Mouse (Mus musculus) ZHBTc4 (cell line): ENCODE measurements around the gene Nr1h5.

Experiments used
- DNase-seq: peaks from one replicate; pipeline ENCODE4 v3.0.0-alpha.2; 2011; ENCODE audit warnings: low read depth, low spot score

Gene Nr1h5

DNA sequence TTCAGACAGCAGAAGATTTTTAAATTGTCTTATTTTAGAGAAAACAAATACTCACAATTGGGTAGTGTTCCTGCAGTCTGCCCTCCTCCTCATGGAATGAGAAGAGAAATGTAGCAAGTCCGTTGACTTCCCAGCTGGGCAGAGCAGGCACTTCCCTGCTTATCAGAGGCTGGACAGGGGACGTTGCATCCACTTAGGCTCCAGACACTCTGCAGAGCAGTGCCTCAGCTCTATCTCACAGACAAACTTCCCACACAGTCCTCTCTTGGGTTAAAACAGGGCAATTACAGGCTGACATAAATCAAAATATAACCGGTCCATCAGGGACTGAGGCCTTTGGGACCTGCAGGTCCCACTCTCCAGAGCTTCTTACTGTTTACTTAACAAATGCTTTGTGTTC lies at the start of gene Nr1h5:
Nr1h5 (minus strand) TSS at position 101 of the 400 bp plus-strand sequence.
- DNase-seq, result no peak

DNA sequence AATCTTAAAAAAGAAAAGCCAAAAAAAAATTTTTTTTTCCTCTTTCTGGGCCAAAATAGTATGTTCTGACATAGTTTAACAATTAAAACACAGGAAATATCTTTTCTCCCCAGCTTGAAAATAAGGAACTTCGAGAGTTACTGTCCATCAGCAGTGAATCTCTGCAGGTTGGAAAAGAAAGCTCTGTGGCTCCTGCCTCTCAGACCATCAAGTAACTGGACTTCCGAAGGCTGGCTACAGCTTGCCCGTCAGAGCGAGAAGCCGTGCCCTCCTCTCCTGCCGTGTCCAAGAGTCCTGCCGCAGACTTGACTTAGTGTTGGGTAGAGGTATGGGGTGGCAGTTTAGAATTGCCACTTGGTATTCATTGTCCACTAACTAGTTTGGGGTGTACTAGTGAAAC lies 37.7 kb upstream of the Nr1h5 start:
- DNase-seq, result no peak

GRCm38 (mm10) chr3:102997591-102997990 lies 33.7 kb upstream of the Nr1h5 start:
- no peak for DNase-seq

GRCm38 (mm10) chr3:102997036-102997435 lies 33.1 kb upstream of the Nr1h5 start:
- DNase-seq, result peak; percentile 28

DNA sequence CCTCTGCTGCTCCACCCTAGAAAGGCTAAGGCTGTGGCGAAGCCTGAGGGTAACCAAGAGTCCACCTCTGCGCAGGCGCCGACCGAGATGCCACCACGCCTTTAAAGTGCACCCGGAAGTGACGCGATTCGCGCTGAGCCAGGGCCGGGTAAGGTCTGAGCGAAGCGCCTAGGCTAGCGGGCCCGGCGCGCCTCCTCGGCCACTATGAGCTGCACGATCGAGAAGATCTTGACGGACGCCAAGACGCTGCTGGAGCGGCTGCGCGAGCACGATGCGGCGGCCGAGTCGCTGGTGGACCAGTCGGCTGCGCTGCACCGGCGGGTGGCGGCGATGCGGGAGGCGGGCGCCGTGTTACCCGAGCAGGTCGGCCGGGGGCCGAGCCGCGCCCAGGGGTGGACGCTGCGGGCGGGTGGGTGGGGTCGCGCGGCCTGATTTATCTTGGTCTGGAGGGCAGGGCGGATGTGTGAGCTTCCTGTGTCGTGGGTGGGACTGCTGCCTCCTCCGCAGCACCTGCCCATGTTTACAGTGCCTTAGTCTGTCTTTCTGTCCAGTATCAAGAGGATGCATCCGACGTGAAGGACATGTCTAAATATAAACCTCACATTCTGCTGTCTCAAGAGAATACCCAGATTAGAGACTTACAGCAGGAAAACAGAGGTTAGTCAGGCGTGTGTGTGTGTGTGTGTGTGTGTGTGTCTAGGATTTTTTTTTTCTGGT lies 31.8 kb upstream of the Nr1h5 start, which contains the start of gene Sike1:
Sike1 (plus strand) TSS at position 104 of the 717 bp plus-strand sequence.
- peak; percentile 96 for DNase-seq

GRCm38 (mm10) chr3:102995233-102995604 lies 31.3 kb upstream of the Nr1h5 start:
- DNase-seq, result no peak

- peak; percentile 87 for DNase-seq
These were observed 29.0 kb upstream of the Nr1h5 start for GRCm38 (mm10) chr3:102992936-102993335.

GRCm38 (mm10) chr3:102991041-102991440 lies 27.1 kb upstream of the Nr1h5 start:
- peak; percentile 69 for DNase-seq

- DNase-seq, result no peak
These were observed 16.4 kb upstream of the Nr1h5 start for GRCm38 (mm10) chr3:102980349-102980736.

GRCm38 (mm10) chr3:102979550-102980348 lies 15.8 kb upstream of the Nr1h5 start:
- peak; percentile 51 for DNase-seq

DNA sequence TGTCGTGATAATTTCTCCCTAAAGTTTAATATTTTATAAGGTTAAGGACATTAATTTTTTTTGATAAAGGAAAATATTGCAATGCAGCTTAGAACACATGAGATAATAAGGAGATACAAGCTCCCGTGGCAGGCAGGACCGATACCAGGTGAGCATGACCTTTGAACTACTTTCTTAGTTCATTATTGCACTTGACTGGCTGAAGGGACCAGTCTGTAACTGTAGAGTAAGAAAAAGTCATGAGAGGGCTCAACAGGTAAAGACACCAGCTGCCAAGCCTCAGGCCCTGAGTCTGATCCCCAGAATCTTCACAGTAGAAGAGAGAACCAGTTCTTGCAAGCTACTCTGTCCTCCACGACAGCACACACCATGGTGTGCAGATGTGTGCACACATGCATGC lies 13.0 kb upstream of the Nr1h5 start:
- DNase-seq, result no peak

GRCm38 (mm10) chr3:102970508-102970907 lies 6.6 kb upstream of the Nr1h5 start:
- DNase-seq, result no peak

GRCm38 (mm10) chr3:102970067-102970466 lies 6.1 kb upstream of the Nr1h5 start:
- DNase-seq, result peak; percentile 9

- DNase-seq, result no peak
These were observed 8.3 kb downstream of the Nr1h5 start for GRCm38 (mm10) chr3:102955596-102955995.

DNA sequence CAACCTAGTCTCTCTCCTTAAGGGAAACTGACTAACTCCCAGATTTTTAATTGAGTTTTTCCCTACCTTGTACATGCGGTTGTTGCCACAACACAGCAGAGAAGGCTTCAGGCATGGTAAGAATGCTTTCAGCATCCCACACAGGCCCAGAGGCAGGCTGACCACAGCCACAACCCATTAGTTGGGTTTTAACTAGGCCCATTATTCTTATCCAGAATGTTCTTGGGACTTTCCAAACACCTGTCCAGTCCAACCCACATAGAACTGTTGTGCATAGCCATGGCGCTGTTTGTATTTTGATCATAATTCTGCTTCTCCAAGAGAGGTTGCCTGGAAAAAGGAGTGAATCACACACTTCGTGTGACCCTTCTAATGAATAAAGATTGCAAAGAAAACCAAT lies 8.8 kb downstream of the Nr1h5 start:
- DNase-seq, result no peak

- no peak for DNase-seq
These were observed 9.5 kb downstream of the Nr1h5 start for GRCm38 (mm10) chr3:102954476-102954875.

DNA sequence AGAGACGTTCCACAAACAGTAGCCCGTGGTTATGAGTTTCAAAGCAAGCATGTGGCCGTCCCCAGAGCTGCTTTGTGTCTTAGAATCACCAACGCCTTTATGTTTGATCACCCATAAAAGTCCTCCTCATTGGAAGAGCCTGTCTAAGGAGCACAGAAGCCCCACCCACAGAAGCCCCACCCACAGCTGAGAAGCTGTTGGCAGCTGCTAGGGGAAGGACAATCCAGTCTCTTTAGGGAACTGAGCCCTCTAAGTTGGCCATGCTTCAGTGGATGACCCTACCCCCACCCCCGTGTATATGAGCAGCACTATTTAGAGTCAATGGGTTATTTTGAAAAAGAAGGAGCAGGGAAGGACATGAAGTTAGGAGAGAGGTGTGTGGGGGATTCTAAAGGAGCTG lies 17.1 kb downstream of the Nr1h5 start:
- DNase-seq, result peak; percentile 38

DNA sequence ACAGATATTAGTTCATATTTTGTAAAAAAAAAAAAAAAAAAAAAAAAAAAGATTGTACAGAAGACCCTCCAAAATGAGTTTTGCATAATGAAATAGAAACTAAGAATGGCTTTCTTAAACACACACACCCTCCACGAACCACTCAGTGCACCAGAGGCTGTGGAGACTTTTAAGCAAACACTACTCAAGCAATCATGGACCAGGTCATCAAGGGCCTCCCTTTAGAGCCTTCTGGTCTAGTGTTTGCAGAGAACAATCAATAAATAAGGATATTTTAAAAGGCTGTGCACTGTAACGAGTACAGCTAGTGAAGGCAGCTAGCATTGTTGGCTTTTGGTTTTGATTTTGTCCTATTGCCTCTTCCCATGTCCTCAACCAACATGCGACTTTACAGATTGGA lies 17.6 kb downstream of the Nr1h5 start:
- DNase-seq, result no peak

DNA sequence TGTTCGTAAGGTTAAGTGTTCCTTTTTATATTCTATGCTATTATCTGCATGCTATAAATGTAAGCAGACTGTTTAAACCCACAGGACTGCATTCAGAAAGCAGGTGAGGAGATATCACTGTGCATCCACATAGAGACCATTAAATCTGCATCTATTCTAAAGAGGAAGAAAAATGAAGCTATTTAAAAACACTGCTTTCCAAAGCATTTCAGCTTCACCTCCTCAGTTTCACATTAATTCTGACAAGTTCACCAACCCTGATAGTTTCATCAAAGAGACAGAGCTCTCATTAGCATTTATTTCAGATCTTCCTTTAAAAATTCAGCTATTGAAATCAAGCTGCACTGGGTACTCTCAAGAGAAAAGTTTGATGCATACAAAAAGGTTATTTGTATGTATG lies 25.8 kb downstream of the Nr1h5 start:
- DNase-seq, result no peak

DNA sequence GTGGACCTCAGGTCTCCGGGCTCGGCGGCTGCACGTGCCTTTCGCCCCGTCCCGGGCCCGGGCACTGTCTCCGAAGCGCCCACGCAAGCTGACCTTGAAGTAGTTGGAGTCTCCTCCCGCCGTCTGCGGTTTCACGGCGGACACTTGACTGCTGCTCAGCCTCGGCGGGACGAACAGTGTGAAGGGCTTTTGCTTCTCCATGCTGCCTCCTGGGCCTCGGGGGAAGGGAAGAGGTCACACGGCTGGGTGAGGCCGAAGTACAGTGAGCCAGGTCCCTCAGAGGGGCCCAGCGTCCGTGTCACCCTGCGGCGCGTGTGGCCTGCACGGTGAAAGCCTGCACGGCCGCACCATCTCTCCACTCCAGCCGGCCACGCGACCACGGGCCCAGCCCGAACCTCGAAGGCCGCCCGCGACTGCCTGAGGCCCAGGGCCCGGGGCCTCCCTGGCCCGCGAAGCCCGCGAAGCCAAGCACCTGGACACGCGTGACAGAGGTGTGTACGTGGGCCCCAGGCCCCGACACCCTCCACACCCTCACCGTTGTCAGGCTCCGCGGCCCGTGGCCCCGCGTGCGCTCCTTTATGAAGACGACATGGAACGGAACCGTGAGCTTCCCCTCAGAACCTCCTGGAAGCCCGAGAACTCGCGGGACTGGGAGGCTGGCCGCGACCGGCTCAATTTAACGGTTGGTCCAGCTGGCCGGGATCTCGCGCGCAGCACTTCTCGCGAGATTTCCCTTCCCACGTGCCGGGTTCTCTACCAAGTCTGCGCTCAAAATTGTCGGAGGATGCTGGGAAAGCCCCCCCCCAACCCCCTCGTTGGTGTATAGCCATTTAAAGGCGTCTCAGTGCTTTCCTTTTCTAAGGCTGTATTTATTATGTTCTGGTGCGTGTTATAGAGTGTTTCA lies 28.2 kb downstream of the Nr1h5 start, which contains the start of gene Sycp1:
Sycp1 (minus strand) TSS at position 650 of the 904 bp plus-strand sequence.
- peak; percentile 75 for DNase-seq

DNA sequence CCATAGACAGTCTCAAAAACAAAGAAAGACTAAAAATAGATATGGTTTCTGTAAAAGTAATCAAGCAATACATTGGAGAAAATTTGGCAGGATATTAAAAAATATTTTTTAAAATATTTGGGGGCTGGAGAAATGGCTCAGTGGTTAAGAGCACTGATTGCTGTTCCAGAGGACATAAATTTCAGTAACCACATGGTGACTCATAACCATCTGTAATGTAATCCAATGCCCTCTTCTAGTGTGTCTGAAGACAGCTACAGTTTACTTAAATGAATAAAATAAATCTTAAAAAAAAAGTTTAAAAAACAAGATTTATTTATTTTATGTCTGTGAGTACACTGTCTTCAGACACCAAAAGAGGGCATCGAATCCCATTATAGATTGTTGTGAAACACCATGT lies 64.8 kb downstream of the Nr1h5 start:
- no peak for DNase-seq
